Mouse (Mus musculus) cerebellum, postnatal 10 days (tissue): ENCODE measurements around the gene Clcn7.
"Not testable (repeated sequence)": the region's sequence is repeated elsewhere in the genome, so short reads cannot be mapped to it uniquely, and the experiment has no call there.

Experiments
- DNase-seq, 2 experiments: peaks; one replicate each; pipeline ENCODE4 v3.0.0; 2021; ENCODE audit warnings: mixed read lengths in 2 of 2

Clcn7 gene

DNA sequence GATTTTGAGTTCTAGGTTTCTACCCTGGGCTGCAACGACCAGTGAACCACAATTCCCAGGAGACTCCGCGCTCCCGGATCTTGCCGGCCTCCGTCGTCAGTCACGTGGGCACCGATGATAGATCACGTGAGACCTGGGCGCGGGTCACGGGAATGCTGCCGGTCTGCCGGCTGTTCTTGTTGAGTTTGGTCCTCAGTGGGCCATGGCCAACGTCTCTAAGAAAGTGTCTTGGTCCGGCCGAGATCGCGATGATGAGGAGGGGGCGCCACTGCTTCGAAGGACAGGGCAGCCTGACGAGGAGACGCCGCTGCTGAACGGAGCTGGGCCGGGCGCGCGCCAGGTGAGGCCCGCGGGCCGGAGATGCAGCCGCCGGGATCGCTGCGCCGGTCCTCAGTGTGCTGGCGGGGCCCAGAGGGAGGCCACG, at the start of gene Clcn7:
Clcn7 (plus strand) TSS at position 117 of the 424 bp plus-strand sequence.
- DNase-seq = peak; percentile 98 to 99

DNA sequence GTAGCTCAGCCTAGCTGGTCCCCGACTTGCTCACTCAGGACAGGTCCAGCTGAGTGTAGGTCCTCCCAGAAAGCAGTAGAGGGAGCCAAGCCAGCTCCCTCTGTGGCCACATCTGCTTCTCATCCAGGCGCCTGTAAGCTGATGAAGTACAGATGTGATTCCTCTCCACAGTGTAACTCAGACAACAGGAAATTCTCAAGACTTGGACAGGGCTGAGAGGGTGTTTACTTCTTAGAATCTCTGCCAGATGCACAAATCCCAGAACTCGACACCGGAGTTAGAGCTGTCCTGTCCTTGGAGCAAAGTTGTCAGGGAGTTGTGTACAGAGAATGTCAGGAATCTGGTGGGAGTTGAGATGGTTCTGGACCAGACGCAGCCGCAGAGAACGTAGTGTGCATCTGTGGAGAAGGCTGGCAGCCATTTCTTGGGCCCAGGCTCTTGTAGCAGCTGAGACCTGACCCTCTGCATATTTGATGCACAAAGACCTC, 49.7 kb upstream of the Clcn7 start, which contains the start of gene Tmem204:
Tmem204 (minus strand) TSS at position 148 of the 488 bp plus-strand sequence.
- no peak for DNase-seq

DNA sequence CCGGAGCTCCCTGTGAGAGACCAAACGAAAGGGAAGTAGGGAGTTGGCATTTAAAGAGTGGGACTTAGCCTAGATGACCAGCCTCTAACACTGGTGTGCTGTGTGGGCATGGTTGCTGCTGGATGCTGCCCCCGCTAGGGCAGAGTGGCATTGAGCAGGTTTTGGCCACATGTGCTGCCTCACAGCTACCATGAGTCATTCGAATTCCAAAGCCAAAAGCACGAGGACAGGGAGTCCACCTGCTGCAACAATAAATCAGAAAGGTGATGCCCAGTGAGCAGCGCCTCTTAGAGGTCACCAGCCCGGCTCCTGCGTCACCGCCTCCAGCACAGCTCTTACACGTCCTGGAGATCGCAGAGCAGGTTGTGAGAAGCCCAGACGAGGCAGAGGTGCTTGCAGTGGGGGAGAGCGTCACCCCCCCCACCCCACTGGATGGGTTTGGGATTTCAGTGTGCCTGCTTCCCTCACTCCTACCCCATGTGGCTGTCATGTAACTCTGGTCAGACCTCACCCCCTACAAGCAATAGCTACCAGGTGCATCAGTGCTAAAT, 48.3 kb upstream of the Clcn7 start:
- DNase-seq = no peak

DNA sequence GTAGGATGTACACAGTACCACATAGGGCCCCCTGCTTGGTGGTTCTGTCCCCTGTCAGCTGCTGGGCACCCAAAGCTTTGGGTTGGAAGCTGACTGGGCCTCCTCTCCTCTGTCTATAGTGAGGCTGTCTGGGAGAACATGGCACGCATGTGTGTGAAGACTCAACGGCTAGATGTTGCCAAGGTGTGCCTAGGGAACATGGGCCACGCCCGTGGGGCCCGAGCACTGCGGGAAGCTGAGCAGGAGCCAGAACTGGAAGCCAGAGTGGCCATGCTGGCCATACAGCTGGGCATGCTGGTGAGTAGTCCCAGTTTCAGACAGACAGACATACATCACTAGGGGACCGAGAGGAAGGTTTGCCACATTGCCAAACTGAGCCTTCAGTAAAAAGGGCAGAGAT, 46.5 kb upstream of the Clcn7 start:
- no peak for DNase-seq

DNA sequence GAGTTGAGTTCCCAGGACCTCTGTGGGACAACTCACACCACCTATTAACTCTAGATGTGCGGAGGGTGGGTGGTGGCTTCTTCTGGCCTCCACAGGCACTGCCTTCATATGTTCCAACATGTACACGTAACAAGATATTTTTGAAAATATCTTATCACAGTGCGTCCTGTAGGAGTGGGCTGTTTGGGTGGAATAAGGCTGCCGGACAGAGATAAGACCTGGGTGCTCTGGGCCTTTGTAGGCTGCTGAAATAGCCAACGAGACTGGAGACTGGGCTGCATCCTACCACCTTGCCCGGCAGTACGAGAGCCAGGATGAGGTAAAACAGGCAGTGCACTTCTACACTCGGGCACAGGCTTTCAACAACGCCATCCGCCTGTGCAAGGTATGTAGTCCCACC, 44.0 kb upstream of the Clcn7 start:
- DNase-seq = no peak

DNA sequence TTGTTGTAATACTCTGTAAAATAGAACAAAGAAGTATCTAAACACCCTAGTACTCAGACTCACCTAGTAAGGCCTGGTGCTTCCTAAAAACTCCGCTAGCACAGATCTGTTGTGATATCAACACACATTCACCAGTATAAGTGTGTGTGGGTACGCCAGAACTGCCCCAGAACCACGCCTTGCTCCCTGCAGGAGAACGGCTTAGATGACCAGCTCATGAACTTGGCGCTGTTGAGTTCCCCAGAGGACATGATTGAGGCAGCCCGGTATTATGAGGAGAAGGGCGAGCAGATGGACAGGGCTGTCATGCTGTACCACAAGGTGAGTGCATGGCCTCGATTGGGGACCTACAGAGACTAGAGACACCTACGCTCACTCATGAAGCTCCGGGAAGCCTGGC, 42.7 kb upstream of the Clcn7 start:
- DNase-seq = no peak

DNA sequence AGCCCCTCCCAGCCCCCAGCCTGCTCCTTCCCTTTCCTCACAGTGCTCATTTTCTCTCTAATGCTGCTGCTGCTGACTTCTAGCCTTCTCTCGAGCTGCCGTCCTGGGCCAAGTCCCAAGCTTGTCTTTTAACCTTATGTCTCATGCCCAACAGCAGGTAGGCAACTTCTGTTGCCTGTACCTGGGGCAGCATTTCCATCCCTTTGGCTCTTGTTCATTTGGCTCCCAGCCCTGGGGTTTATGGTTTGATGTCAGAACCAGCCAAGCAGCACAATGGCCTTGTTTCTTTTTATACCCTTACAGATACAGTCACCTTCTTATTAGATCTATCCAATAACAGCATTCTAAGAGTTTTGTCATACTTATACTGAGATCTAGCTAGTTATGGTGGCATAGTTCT, 37.0 kb upstream of the Clcn7 start:
- peak; percentile 43 to 48 for DNase-seq

DNA sequence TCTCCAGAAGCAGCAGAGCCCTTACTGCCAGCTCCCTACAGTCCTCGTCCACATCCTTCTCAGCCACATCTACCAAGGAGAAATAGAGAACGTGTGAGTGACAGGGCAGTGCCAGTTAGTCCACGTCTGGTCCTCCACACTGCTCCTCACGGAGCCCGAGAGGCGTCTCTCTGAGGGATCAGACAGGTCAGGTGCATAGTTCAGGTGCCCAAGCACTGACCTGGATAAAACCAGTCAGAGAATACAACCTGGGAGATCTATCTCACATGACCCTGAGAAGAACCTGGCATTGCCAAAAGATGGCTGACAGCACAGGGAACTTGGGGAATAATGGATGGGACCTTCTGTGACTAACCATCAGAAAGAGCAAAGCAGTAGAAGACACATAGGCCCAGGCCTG, 33.1 kb upstream of the Clcn7 start:
- DNase-seq = no peak

DNA sequence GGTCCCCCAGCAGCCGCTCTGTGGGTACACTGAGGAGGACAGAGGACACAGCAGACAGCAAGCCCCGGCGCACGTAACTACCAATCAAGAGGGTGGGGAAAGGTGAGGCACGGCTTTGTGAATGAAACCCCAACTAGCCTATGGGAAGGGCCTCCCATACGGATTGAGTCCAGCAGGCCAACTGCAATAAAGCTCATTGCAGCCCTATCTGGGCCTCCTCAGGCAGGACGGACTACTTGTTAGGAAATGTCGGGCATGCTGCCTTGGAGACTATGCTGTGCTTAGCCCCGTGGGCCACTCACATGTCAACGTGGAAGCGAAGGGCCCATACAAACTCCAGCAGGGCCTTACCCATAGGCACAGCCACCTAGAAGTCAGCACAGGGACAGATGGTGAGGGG, 31.9 kb upstream of the Clcn7 start:
- DNase-seq = no peak

DNA sequence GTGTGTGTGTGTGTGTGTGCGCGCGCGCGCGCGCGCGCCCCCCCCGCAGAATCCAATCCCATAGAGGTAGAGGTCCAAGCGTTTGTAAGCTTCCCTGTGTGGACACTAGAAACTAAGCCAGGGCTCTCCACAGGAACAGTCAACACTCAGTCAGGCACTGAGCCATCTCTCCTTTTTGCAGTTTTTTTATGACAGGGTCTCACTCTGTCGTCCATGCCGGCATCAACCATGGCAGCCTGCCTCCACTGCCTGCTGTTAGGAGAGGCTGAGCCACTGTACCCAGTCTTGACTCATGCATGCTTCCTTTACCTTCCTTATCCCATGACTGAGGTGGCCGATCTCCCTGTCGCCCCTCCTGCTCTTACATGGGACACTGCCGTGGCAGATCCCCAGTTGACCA, 25.4 kb upstream of the Clcn7 start:
- peak; percentile 68 to 75 for DNase-seq

DNA sequence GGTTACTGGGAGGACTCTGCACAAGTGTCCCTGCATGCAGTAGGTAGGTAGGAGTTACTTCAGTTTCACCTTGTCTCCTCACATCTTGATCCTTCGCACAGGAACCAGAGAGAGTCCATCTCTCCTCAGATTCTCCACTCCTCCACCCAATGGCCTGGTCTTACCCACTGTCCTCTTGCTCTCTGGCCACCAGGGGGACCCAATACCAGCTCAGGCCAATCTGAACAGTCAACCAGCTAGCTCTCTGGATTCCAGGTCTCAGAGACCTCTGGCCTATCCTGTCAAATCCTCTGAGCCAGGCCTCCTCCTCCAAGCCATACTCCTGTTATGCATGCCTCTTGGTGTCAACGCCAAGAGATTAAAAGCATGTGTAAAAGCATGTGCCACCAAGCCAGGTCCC, 23.6 kb upstream of the Clcn7 start:
- peak; percentile 80 to 82 for DNase-seq

DNA sequence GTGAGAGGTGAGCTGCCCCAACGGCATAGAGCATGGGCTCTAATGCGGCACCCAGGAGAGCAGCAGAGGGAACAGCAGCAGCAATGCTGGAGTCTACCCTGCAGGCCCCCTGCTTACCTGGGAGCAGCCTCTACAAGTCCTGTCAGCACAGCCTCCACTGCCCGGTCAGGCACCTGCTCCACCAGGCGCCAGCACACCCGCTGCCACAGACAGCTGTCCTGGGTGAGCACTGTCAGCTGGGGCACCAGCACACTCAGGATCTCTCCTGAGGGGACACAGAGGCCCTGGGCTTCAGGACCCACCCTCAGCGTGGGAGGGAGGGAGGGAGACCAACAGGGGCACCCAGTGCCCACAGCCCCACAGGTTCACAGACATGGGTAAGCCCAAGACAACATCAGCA, 22.6 kb upstream of the Clcn7 start:
- DNase-seq = no peak

DNA sequence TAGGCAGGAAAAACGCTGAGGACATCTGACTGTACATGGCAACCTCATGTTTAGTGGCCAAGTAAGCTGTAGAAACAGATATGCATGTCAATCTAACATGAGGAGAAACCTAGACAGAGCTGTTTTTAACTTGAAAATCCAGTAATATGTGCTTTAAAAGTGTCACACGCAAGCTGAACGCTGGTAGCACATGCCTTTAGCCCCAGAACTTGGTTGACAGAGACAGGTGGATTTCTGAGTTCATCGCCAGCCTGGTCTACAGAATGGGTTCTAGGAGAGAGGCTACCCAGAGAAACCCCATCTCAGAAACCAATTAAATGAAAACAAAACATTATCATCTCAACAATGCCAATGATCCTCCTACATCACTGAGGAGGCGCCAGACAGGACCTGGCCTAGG, 22.0 kb upstream of the Clcn7 start:
- DNase-seq = no peak

DNA sequence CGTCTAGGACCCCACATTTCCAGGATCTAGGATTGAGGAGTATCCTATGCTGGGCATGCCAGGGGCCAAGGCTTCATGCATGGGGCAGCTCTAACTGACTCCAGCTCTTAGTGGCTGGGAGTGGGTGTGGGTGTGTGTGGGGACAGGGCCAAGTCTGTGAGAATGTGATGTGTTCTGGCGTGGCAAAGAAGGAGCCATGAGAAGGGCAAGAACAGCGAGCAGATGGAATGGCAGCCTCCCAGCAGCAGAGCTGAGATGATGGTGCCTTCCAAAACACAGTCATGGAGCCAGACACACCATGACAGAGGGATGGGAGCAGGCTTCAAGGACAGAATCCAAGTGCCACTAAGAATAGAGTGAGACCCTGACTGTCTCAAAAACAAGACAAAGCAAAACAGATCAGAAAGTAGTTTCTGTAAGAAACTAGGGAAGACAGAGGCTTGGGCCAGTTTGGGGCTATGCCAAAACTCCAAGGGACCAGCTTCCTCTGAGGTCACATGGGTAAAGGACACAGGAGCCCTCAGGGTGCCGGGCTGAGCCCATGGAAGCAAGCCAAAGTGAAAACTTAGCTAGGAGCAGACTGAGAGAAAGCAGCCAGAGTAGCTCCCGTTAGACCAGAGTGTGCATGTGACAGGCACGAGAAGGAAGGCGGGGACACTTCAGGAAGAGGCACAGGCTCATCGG, 21.3 kb upstream of the Clcn7 start:
- peak; percentile 93 to 95 for DNase-seq

DNA sequence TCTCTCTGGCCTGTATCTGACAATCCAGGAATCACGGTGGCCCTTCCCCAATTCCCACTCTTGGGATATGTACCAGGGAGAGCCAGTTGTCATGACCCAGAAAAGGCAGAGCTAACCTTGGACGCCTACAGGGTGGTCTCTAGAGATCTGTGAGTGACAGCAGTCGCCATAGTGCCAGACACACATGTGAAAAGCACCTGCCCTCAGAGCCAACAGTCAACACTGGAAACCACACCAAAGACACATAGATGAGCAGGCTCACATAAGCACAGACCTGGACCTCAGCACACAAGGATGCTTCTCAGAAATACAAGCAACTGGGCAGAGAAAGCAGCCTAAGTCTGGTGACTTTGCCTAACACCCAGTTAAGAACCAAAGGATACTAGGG, 20.8 kb upstream of the Clcn7 start:
- no peak for DNase-seq

DNA sequence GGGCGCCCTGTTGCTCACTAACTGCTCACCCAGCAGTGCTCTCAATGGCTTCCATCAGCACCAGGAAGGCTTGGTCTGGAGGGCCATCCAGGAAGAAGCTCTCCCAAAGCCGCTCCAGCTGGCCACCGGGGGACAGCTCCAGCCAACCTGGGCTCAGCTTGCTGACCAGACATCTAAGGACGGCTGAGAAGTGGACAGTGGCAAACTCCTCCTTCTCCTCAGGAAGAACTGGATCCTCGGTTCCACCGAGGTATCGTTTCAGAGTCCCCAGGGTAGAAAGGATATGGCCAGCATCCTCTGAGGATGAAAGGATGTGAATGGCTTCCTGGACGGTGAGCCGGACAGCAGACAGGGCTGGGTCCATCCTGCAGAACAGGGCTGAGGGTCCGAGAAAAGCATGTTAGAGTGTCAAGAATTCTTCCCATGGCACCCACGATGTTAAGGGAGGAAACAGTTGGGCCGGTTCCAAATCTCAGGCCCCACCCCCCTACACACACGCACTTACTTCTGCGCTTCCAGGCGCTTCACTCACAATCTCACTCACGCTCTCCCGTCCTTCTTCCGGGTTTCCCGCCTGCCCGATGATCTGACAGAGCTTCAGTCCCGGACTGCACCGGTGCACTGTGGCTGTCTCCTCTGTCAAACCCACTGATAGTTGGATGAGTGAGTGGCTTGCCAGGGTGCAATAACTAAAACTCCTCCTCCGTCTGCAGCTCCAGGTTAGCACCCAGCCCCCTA, 18.1 kb upstream of the Clcn7 start:
- DNase-seq = peak; percentile 30 to 43

DNA sequence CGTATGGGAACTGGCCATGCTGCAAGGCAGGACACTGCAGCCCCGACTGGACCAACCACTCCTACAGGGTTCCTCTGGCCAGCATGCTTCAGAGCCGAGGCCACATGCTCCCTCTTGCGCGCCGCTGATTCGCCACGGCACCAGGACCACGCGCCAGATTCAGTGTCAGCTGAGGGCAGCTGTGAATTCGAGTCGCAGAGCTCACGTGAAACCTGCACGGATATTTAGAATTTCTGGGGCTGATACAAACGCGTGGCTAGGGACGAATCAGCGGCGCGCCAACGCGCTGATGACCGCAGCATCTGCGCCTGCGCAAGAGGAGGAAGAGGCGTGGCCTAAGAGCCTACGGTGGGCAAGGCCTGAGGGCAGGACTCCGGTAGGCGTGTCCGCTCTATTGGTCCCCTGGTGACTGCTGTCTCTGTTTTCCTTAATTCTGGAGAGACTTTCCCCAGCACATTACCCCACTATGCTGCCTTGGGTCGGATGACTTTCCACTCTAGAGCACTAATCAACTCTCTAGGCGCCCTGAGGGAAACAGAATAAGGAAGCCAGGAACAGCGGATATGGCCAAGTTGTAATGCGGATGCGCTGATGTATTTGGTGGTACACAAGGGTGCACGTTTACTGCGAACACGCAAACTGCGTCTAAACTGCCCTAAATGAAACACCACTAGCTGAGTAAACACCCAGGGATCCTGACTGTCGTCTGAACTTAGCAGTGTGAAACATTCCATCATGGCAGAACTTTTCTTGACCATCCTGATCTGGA, 17.3 kb upstream of the Clcn7 start, which contains the start of gene Telo2:
Telo2 (minus strand) TSS at position 304 of the 769 bp plus-strand sequence.
- peak; percentile 97 to 98 for DNase-seq

DNA sequence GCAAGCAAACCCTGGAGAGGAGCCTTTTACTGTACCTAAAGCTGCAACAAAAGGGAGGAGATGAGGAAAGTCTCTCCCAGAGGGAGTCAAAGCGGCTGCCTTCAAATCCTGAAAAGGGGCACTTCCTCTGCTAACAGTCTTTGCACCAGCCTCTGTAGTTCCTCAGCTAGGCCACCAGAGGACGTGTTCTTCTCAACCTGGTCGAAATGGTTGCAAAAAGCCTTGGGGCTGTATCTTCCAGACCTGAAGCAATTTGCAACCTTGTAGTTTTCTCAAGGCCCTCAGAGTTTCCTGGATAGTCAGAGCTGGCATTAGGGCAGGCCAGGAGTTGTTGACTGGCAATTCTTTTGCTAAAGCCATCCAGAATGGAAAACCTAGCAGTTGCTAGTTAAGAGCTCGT, 15.9 kb upstream of the Clcn7 start:
- DNase-seq = peak in 1 of 2 experiments; percentile 47

DNA sequence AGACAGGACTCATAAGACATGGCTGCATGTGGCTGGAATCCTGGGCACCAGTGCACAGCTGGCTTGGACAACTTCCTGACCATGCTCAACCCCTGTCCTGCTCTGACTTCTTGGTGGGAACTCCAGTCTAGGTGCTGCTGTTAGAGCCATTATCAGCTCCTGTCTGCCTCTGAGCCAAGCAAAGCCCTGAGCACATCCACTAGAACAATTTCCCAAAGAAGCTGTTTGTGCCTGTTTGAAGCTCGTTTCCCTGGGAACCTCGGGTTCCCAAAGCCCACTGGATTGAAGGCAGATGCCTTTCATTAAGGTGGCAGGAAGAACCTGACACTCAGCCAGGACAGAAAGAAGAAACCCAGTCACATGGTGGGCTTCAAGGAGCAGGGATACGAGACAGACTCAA, 12.8 kb upstream of the Clcn7 start, which contains the start of gene Ptx4:
Ptx4 (plus strand) TSS at position 355 of the 400 bp plus-strand sequence.
- DNase-seq = no peak

DNA sequence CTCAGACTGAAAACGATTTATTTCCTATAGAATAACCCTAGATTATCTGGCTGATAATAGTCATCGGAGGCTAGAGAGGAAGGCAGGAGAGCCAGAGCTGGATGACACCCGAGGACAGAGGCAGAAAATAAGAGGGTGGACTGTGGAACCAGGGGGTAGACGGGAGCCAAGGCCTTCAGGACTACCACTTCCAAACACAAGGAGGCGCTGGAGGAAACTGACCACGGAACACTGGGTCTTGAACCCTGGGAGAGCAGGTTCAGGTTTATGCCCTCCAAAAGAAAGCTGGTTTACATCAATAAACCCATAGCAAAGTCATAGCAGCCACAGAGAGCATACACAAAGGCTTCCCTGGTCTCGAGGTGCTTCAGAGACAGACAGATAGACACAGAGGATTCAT, 9.2 kb upstream of the Clcn7 start:
- no peak for DNase-seq

DNA sequence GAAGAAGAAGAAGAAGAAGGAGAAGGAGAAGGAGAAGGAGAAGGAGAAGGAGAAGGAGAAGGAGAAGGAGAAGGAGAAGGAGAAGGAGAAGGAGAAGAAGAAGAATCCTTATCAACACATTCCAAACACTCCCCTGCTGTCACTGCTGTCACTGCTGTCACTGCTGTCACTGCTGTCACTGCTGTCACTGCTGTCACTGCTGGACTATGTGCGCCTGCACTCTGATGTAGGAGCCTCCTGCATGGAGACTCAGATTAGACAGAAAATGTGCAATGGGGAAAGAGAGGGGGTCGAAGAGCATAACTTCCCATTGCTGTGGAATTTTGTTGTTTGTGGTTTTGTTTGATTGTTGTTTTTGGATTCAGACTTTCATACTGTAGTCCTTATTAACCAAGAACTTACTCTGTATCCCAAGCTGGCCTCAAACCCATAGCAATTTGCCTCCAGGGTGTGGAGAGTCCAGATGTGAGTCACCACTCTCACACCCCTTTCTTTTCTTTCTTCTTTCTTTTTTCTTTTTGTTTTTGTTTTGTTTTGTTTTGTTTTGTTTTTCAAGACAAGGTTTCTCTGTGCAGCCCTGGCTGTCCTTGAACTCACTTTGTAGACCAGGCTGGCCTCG, 7.6 kb upstream of the Clcn7 start:
- DNase-seq = not testable (repeated sequence)

DNA sequence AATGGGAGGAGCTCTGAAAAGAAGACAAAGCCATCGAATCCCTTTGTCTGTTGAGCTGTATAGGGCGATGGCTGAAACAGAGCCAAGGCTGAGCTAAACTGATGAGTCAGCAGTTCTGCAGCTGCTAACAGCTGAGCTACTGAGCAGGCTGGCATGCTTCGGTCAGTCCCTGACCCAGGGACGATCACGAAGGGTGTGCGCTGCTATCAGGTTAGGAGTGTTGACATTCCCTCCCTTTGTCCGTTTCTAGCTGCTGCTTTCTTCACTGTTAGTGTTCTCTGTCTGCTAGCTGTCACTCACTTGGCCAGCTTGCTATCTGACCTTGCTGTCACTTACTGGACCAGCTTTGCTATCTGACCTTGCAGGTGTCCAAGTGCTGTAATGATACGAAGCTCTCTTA, 6.1 kb upstream of the Clcn7 start:
- DNase-seq = no peak

DNA sequence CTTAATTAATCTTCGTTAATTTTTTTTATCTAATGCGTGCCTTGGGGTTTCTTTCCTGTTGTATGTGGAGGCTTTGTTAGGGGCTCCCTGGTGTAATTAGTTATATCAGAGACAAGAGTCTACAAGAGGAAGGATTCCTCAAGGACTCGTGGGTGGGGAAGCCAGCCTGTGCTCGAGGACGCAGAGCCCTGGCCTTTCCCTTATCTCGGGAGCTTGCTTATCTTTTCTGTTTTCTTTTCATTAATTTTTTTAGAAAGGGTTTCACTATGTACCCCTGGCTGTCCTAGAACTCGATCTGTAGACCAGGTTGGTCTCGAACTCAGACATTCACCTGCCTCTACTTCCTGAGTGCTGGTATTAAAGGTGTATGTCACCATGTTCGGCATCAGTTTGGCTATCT, 5.5 kb upstream of the Clcn7 start:
- DNase-seq = no peak
